Mouse (Mus musculus) megakaryocyte-erythroid progenitor cell, adult 5-6 weeks (primary cell): ENCODE results near the gene C9orf72. TPM values are rescaled to one million over a fixed set of nuclear protein-coding genes. Genes with fewer than 3 reads are reported as not detected.
"Not testable (repeated sequence)": the region's sequence is repeated elsewhere in the genome, so short reads cannot be mapped to it uniquely, and the experiment has no call there.

ENCODE experiments used
- ATAC-seq: replicated peaks from 2 replicates; pipeline ENCODE4 v1.8.0; 2016; ENCODE audit warnings: mild to moderate bottlenecking, inconsistent platforms; ENCODE audit not compliant: severe bottlenecking, poor library complexity, low FRiP score, low TSS enrichment
- total RNA-seq, 2 experiments: library from RNA; stranded (forward) in 1 of 2; stranded (reverse) in 1 of 2; fragments of 200-1000, 215-1000 nt in 1 of 2; fragments of >200 nt in 1 of 2; fragmentation: Nextera tagmentation in 1 of 2; gene quantifications; 2 replicates each; pipeline ENCODE4 v1.2.3; 2014 to 2017

C9orf72 gene
- 11.0 and 23.3 TPM in 2 replicates for total RNA-seq (2014; fragmentation: Nextera tagmentation)
- 9.1 and 13.8 TPM in 2 replicates for total RNA-seq (2017)

DNA sequence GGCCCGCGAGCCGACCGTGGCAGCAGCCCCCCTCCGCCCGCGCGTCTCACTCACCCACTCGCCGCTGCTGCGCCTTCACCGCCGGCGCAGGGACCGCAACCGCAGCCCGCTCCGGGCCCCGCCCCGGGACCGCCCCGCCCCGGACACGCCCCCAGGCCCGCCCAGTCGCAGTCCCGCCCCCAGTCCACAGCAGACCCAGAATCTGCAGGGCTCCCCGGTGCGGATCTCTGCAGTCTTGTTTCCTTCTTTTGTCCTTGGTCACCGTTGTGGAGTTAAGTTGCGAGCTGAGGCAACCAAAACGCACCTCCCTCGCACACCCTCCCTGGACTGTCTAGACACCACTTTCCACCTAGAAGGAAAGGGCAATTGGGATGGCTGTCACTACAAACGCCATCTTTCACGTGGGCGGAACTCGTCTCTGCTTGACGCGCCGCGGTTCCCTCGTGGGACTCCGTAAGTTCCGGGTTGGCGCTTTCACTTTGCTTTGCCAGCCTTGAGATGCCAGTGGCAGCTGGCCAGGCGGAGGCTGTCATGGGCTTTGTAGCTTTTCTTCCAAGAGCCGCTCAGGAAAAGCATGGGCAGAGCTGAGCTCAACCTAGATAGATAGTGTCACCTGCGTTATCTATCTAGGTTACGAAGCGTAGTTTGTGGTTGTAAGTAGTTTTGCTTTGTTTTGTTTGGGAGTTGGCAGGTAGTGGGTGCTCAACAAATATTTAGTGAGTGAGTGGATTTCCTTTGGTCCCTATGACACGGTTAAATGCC lies at the start of gene C9orf72:
Gene C9orf72 (minus strand): TSS at position 442 of the 762 bp plus-strand sequence.
- peak; percentile 93 for ATAC-seq

DNA sequence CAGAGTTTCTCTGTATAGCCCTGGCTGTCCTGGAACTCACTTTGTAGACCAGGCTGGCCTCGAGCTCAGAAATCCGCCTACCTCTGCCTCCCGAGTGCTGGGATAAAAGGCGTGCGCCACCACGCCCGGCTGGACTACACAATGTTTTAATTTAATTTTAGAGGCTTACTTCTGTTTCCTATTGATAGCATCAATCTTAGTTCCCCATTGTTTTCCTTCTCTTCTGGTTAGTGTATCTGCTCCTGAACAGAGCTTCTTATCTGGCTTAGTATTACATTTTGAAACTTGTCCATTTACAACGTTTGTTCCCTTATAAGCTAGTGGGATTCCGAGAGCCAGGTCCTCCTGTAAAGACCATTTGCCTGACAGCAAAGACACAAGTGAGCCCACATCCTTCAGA lies 33.0 kb upstream of the C9orf72 start:
- ATAC-seq = peak; percentile 94

DNA sequence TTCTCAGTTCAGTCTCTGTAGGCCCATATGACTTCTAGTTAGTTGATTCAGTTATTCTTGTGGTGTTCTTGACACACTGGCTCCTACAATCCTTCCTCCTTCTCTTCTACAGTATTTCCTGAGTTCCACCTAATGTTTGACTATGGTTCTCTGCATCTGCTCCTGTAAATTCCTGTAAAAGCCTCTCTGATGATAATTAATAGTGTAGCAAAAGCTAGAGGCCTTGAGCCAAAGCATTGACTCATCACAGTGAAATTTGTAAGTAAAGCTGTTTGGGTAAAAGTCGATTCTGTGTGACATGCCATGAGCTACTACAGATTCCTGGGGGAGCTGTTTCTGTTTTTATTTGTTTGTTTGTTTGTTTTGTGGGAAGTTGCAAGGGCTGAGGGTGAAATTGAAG lies 18.0 kb upstream of the C9orf72 start:
- ATAC-seq = no peak

DNA sequence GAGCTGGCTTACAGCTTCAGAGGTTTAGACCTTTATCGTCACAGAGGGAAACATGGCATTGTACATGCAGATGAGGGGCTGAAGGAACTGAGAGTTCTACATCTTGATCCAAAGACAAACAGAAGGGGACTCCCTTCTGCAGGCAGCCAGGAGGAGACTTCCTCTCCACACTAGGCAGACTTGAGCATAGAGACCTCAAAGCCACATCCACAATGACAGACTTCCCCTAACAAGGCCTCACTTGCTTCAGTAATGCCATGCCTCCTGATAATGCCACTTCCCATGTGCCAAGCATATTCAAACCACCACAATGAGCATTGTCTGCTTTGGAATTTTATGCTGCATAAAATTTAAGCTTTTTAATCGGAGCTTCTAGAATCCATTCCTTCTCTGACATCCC lies 15.8 kb upstream of the C9orf72 start:
- no peak for ATAC-seq

DNA sequence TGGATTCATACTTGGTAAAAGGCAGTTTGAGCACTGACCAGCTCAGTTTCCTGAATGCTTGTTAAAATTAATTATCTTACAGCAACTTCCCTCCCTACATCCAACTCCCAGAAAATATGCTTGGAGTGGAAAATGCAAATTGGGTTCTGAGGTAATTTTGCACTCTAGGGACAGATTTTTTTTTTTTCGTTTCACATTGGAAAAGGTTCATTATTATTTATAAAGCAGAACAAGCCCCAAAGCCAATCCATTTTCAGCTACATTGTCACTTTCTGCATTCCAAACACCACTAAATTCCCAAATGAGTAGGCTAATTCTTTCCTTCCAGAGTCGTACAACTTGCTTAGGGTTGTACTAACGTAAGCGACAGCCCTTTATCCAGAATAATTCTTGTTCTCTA lies 12.7 kb upstream of the C9orf72 start:
- no peak for ATAC-seq

DNA sequence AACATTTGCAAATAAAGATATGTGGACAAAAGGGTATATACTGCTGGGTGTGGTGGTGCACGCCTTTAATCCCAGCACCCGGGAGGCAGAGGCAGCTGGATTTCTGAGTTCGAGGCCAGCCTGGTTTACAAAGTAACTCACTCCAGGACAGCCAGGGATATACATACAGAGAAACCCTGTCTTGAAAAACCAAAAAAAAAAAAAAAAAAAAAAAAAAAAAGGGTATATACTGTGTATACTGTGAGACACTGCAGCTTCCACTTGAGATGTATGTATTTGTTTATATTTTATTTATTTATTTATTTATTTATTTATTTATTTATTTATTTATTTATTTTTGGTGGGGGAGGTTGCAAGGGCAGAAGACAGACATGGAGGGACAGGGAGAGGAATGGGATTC lies 12.3 kb upstream of the C9orf72 start:
- not testable (repeated sequence) for ATAC-seq

DNA sequence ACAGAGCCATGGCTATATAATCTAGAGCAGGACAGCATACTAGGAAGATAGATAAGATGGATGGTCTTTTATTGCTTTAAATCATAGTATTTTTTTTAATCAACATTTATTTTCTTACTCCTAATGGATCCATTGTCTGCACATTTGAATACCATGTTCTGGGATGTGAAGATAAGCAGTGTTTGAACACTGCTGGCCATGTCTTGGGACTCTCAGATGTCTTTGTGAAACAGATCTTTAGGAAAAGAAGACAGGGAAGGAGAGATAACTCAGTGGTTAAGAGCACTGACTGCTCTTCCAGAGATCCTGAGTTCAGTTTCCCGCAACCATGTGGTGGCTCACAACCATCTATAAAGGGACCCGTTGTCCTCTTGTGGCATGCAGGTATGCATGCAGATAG lies 10.3 kb upstream of the C9orf72 start:
- ATAC-seq = peak; percentile 73

GRCm38 (mm10) chr4:35228260-35228659 lies 2.3 kb upstream of the C9orf72 start:
- no peak for ATAC-seq

DNA sequence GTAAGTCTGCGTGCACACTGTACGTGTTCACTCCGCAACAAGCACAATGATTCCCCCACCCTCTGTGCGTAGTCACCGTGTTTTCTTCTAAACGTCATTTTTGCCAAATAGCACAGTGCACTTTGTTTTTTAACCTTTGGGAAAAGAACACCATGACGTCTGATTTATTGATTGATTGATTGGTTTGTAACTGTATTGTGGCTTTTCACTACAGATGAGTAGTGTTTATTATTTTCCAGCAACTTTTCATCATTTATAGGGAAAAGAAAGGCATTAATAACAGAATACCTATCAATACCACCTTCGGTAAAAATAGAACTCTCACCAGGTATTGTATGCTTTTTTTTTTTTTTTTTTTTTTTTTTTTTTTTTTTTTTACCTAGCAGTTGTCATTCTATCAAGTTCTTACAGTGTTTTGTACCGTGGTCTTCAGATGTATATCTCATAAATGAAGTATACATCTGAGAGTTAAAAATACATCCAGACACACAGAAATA lies 569 bp upstream of the C9orf72 start:
- peak; percentile 60 for ATAC-seq

- no peak for ATAC-seq
Observed at GRCm38 (mm10) chr4:35225141-35225733, 738 bp downstream of the C9orf72 start.

DNA sequence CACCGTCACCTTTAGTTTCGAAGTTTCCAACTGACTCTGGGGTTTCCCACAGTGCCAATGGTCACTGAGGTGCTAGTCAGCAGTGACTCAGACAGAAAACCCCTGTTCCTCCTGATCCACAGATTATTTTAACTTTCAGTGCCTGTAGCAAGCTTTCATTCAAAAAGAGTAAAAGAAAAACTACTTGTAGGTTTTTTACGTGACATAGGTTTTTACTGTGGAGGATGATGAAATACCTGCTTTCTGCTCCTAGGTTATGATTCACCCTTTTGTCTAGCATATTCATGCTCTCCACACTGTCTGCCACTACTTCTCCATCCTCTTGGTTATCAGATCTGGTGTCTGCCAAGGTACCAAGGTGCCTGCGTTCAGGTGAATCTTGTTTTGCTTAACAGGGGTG lies 1.9 kb downstream of the C9orf72 start:
- no peak for ATAC-seq

GRCm38 (mm10) chr4:35223376-35223988 lies 2.5 kb downstream of the C9orf72 start:
- no peak for ATAC-seq

DNA sequence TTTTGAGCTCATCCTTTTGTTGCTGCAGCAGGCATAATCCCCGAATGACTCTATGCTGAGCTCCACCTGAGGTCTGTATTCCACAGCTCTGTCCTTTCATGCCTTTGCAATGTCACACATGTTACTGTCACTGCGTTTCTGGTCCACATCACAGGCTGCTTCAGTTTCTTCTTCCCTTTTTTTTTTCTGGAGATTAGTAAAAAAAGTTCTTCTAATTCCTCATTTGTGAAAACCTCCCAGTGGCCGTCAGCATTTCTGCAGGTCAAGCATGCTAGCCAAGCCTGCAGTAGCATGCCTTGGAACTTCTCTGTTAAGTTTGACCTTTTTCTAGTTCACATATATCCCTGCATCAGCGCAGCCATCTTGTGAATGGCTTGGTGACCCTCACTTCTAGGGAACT lies 4.1 kb downstream of the C9orf72 start:
- ATAC-seq = no peak

- no peak for ATAC-seq
Observed at GRCm38 (mm10) chr4:35221131-35221530, 4.8 kb downstream of the C9orf72 start.

GRCm38 (mm10) chr4:35220108-35220731 lies 5.8 kb downstream of the C9orf72 start:
- ATAC-seq = peak; percentile 67; the same call in 1 of the 2 replicates

GRCm38 (mm10) chr4:35204659-35205058 lies 21.3 kb downstream of the C9orf72 start:
- no peak for ATAC-seq

DNA sequence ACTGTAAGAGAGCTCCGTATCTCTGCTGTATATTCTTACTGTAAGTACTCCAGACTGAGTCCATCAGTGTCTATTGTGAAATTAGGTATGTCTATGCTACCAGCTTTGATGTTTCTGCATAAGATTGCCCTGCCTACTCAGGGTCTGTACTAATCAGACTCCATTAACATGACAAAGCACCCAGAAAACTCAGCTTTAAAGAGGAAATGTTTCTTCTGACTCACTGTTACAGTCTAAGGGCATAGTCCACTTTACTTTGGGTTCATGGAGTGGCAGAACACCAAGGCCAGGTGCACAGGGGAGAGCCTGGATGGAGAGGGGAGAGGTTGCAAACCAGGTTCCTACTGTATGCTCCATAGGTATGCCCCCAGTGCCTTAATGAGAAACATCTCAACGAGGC lies 22.3 kb downstream of the C9orf72 start:
- no peak for ATAC-seq

DNA sequence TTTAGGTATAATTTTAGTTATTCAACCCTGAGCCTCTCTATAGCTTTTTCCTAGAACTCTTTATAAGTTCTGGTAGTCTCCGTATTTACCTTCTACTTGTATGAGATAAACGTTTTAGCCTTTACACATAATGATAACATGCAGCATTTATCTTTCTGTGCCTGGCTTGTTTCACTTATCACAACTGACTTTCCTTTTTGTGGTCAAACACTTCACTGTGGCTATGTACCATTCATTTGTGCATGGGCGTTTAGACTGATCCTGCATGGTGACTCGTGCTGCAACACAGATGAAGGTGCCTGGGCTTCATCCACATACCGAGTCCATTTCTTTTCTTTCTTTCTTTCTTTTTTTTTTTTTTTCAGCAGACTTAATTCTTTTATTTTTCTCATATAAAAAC lies 24.3 kb downstream of the C9orf72 start:
- peak; percentile 94 for ATAC-seq

DNA sequence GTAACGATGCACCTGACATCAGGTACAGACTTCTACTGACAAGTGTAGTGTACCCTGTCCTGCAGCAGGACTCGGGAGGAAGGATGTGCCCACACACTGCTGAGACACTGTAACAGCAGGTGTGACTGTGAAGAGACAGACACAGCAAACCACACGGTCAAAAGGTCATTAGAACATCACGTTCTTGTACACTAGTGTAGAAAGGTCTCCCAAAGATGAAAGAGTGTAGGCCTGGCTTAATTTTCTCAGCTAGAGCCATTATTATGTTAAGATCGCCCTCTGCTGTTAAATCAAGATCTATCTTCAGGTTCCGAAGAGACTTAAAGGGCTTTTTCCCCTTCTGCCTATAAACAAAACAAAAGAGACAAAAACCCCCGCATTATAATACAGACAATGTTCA lies 33.2 kb downstream of the C9orf72 start:
- no peak for ATAC-seq

- no peak for ATAC-seq
Observed at GRCm38 (mm10) chr4:35189794-35190193, 36.2 kb downstream of the C9orf72 start.
